Mouse (Mus musculus) brain, embryonic 14.5 days (tissue): ENCODE results near the gene Pimreg.

Experiments
- CTCF ChIP-seq: fragments of 200-500 bp; IDR thresholded peaks from 2 replicates; pipeline ENCODE4 v1.5.1; 2012; ENCODE audit warnings: inconsistent platforms, mild to moderate bottlenecking, moderate library complexity, borderline replicate concordance; ENCODE audit not compliant: insufficient read depth, insufficient read length; ENCODE audit errors: extremely low read depth
- POLR2A ChIP-seq: fragments of 200-500 bp; IDR thresholded peaks from 2 replicates; pipeline ENCODE4 v1.6.1; 2012; ENCODE audit warnings: mild to moderate bottlenecking, inconsistent platforms, borderline replicate concordance; ENCODE audit not compliant: poor library complexity, insufficient read depth, insufficient read length, severe bottlenecking; ENCODE audit errors: extremely low read depth

DNA sequence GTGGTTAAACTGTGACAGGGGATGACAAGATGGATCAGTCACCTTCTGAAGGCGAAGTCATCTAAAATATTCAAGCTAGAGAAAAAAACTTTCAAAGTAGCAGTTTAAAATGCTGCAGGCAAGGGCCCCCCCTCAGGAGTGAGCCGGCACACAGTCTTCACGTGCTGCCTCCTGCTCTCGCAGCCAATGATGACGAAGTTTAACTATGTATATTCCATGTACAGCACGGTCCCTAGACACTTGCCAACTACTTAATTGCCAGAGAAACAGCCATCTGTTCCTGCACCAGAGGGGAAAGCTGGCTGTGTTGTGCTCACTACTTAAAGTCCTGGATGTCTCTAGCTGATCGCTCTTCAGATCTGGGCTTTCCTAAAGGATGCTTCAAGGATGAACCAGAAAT lies 26.2 kb downstream of the Pimreg start:
- TF ChIP-seq POLR2A (no peak), CTCF (no peak)
